Mouse (Mus musculus): ENCODE data around the gene Mrm2.

DNA sequence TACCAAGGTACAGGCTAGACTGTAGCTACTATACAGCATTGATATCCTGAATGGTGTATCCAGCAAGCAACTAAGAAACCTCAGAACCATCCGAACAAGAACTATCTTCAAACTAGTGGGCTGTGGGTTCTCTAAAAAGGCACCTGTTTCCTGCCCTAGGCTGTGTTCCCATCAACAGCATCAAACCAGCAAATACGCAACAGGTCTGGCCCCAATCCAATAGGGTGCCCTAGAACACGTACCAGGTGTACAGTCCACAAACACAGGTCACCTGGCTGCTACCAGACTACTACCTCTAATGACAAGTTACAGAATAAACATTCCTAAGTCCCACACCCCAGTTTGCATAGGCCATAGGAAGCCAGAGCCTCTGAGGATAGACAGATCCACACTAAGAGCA lies 48.8 kb downstream of the Mrm2 start:
- TF ChIP-seq POLR2A (IDR thresholded peaks at IDR 0.05; ENCODE audit: insufficient read depth, low read depth, low read length) (no peak), CTCF (IDR thresholded peaks at IDR 0.05; ENCODE audit: insufficient read depth, low read depth, low read length) (no peak)
